Mouse (Mus musculus) embryonic facial prominence, embryonic 13.5 days (tissue): ENCODE measurements around the gene Cdk14. TPM values are rescaled to one million over a fixed set of nuclear protein-coding genes. Genes with fewer than 3 reads are reported as not detected.

ENCODE experiments used
- ATAC-seq: fragments of 200-750 bp; cut with Nextera tagmentation; 2 replicates; pipeline ENCODE4 v1.8.0; 2017; ENCODE audit warnings: low read depth; ENCODE audit not compliant: insufficient number of reproducible peaks, insufficient read depth, low FRiP score, low TSS enrichment
- H3K27ac ChIP-seq: fragments of 300-500 bp; sonication (generic); 2 replicates; pipeline ENCODE4 v1.5.1; 2015; ENCODE audit warnings: moderate library complexity, mild to moderate bottlenecking, inconsistent platforms
- H3K27me3 ChIP-seq: fragments of 300-500 bp; sonication (generic); 2 replicates; pipeline ENCODE4 v1.6.1; 2015; ENCODE audit warnings: mild to moderate bottlenecking, inconsistent platforms
- H3K36me3 ChIP-seq: fragments of 300-500 bp; sonication (generic); 2 replicates; pipeline ENCODE4 v1.6.1; 2015; ENCODE audit warnings: mild to moderate bottlenecking, inconsistent platforms
- H3K4me1 ChIP-seq: fragments of 300-500 bp; sonication (generic); 2 replicates; pipeline ENCODE4 v1.6.1; 2015; ENCODE audit warnings: inconsistent platforms
- H3K4me2 ChIP-seq: fragments of 300-500 bp; sonication (generic); 2 replicates; pipeline ENCODE4 v1.6.1; 2015; ENCODE audit warnings: moderate library complexity, mild to moderate bottlenecking, inconsistent platforms
- H3K4me3 ChIP-seq: fragments of 300-500 bp; sonication (generic); 2 replicates; pipeline ENCODE4 v1.5.1; 2015; ENCODE audit warnings: mild to moderate bottlenecking, inconsistent platforms
- H3K9ac ChIP-seq: fragments of 300-500 bp; sonication (generic); 2 replicates; pipeline ENCODE4 v1.6.1; 2015; ENCODE audit warnings: mild to moderate bottlenecking, inconsistent platforms
- H3K9me3 ChIP-seq: fragments of 300-500 bp; sonication (generic); 2 replicates; pipeline ENCODE4 v1.6.1; 2016; ENCODE audit warnings: inconsistent platforms
- WGBS: fragments of 180-500 bp; shearing (Covaris S2); methylation state at CpG from one replicate; pipeline ENCODE4 v1.1.7; 2015; ENCODE audit warnings: mixed read lengths; 5-methylcytosine and 5-hydroxymethylcytosine counted together
- polyA plus RNA-seq: library from polyadenylated mRNA; unstranded; fragments of >200 nt; fragmentation: Nextera tagmentation; extraction: Ambion mirVana; gene quantifications from 2 replicates; pipeline ENCODE4 v1.2.1, GENCODE M21; 2015

The Cdk14 gene
- polyA plus RNA-seq, 1 experiment from 2014 or later = 24.5 TPM

- Histone ChIP-seq H3K4me1 (peaks cover 27% of the 10 kb centered on the region), H3K9me3 (no peaks in the 10 kb centered on the region), H3K4me2 (no peak overlapping the region), H3K9ac (no peak overlapping the region), H3K36me3 (no peaks in the 10 kb centered on the region), H3K27me3 (no peaks in the 10 kb centered on the region), H3K27ac (no peak overlapping the region), H3K4me3 (no peak overlapping the region)
- no peak for ATAC-seq
- 33% methylated on average over 3 of the region's 3 CpGs for WGBS
These were observed 310.5 kb downstream of the Cdk14 start for GRCm38 (mm10) chr5:5109621-5110020.

DNA sequence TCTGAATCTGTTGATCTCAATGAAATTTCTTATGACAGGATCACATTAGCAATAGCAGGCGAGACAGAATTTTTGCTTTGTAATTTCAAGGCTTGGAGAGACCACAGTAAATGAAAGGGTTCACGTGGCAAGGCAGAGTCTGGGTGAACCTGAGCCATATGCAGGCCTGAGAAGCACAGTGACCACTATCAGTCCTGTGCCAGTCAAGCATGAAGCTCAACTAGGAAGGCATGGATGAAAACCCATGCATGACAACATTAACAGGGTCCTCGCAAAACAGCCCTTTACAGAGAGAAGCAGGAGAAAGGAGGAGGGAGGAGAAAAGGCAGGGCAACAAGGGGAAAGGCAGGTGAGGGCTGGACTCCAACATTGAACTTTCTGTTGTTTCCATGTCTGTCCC lies 311.1 kb downstream of the Cdk14 start:
- ATAC-seq = no peak
- H3K27me3 ChIP-seq = no peaks in the 10 kb centered on the region
- no peaks in the 10 kb centered on the region for H3K9me3 ChIP-seq
- H3K4me2 ChIP-seq = no peak overlapping the region
- H3K36me3 ChIP-seq = no peaks in the 10 kb centered on the region
- H3K4me3 ChIP-seq = no peak overlapping the region
- peaks cover 27% of the 10 kb centered on the region for H3K4me1 ChIP-seq
- no peak overlapping the region for H3K27ac ChIP-seq
- 72% methylated on average over 3 of the region's 3 CpGs for WGBS
- H3K9ac ChIP-seq = no peak overlapping the region

- Histone ChIP-seq H3K9me3 (no peaks in the 10 kb centered on the region), H3K27ac (no peak overlapping the region), H3K4me2 (no peak overlapping the region), H3K4me3 (no peak overlapping the region), H3K36me3 (no peaks in the 10 kb centered on the region), H3K9ac (no peak overlapping the region), H3K27me3 (no peaks in the 10 kb centered on the region), H3K4me1 (no peaks in the 10 kb centered on the region)
- 62% methylated on average over 3 of the region's 3 CpGs for WGBS
- ATAC-seq = no peak
These were observed 323.7 kb downstream of the Cdk14 start for GRCm38 (mm10) chr5:5096248-5096915.

DNA sequence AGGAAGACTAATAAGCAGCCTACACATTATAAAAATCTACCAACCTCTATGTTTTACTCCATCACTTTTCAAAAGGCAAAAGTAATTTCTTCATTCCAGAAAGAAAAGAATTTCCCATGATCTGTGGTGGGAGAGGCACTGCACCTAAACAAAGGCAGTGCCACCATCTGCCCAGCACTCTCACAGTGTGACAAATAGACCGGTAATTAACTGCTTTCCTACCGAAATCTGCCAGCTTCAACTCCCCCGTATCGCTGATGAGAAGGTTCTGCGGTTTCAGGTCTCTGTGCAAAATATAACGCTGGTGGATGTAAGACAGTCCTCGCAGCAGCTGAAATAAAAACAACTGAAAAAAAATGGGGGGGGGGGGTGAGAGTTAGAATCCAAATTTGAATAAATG lies 327.4 kb downstream of the Cdk14 start:
- Histone ChIP-seq H3K9me3 (no peaks in the 10 kb centered on the region), H3K4me1 (no peaks in the 10 kb centered on the region), H3K4me2 (no peak overlapping the region), H3K27ac (no peak overlapping the region), H3K27me3 (no peaks in the 10 kb centered on the region), H3K9ac (no peak overlapping the region), H3K36me3 (no peaks in the 10 kb centered on the region), H3K4me3 (no peak overlapping the region)
- no peak for ATAC-seq
- WGBS = 87% methylated on average over 7 of the region's 7 CpGs

DNA sequence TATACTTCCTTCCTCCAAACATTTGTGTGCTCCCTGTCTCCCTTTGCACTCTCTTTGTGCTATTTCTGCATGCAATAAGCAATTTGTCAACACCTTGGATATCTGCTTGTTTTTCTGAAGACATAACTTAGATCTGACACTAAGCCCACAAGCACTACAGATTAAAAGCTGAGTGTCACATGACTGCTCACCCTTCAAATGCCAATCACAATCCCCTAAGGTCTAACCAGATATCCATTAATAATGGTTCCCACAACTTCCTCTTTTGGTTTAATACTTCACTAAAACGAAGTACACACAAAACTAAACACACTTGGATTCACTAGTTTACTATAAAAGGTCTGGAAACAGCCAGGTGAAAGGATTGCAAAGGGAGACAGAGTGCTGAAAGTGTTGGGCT lies 348.6 kb downstream of the Cdk14 start:
- Histone ChIP-seq H3K4me2 (no peak overlapping the region), H3K4me1 (no peaks in the 10 kb centered on the region), H3K27me3 (no peaks in the 10 kb centered on the region), H3K9me3 (no peaks in the 10 kb centered on the region), H3K4me3 (no peak overlapping the region), H3K9ac (no peak overlapping the region), H3K27ac (no peak overlapping the region), H3K36me3 (peaks cover 7% of the 10 kb centered on the region)
- WGBS = 72% methylated on average over 1 of the region's 1 CpGs
- ATAC-seq = no peak

- no peaks in the 10 kb centered on the region for H3K27me3 ChIP-seq
- H3K4me2 ChIP-seq = no peak overlapping the region
These were observed 355.4 kb downstream of the Cdk14 start for GRCm38 (mm10) chr5:5064686-5065085.

DNA sequence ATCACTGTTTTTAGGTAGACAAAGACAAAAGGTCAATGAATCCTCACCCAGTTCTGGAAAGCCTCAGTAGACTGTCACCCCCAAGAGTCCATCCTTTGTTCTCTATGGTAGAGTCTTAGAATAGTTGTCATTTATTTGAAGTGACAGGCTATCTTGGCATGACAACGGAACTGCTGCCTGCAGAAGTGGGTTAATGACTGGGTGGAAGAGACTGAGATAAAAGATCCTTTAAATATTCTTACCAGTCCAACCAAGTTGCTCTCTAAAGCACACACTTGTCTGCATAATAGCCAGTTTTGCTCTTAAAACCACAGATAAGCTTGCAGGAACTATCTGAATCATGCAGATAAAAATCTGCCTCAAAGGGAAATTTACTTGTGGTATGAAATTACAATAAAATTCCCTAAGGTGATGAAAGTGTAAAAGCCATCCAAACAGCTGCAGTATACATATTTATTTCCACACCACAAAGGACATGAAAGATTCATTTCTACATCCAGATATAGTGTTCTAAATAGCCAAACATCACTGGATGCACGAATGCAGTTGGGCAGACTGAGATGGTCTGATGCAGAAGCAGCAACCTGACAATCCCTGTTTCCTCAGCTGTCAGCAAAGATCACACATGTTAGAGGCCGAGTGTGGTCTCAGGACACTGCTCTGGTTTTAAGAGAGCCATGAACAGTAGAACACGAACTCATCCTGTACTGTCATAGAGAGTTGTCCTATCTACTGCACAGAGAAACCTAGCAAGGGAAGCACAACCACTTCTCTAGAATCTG lies 363.8 kb downstream of the Cdk14 start:
- no peaks in the 10 kb centered on the region for H3K36me3 ChIP-seq
- no peak for ATAC-seq
- H3K27me3 ChIP-seq = no peaks in the 10 kb centered on the region
- no peak overlapping the region for H3K9ac ChIP-seq
- no peak overlapping the region for H3K27ac ChIP-seq
- H3K9me3 ChIP-seq = no peaks in the 10 kb centered on the region
- 60% methylated on average over 4 of the region's 4 CpGs for WGBS
- H3K4me2 ChIP-seq = no peak overlapping the region
- peaks cover 9% of the 10 kb centered on the region for H3K4me1 ChIP-seq
- no peak overlapping the region for H3K4me3 ChIP-seq

More at GRCm38 (mm10) chr5:5064686-5065085, 355.4 kb downstream of the Cdk14 start:
- no peak overlapping the region for H3K27ac ChIP-seq
- no peaks in the 10 kb centered on the region for H3K4me1 ChIP-seq
- 81% methylated on average over 3 of the region's 3 CpGs for WGBS
- no peak for ATAC-seq
- no peaks in the 10 kb centered on the region for H3K36me3 ChIP-seq
- no peak overlapping the region for H3K9ac ChIP-seq
- H3K4me3 ChIP-seq = no peak overlapping the region
- no peaks in the 10 kb centered on the region for H3K9me3 ChIP-seq

DNA sequence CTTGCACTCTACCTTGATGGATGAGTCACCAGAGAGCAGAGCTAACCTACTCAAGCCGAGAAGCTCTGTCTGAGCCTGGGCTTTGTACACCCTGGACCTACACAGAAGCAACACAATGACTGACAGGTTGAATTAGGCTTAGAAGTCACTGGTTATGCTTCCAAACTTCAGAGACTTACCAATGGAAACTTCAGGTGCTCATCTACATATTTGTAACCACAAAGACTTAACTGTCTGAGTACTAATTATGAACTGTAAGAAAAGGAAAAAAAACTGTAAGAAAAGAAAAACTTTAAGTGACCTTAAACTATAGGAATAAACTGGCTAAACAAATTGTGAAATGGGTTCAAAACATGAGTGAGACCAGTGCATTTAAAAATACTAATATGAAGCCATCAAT lies 364.6 kb downstream of the Cdk14 start:
- no peak for ATAC-seq
- H3K4me1 ChIP-seq = peaks cover 9% of the 10 kb centered on the region
- H3K4me2 ChIP-seq = no peak overlapping the region
- H3K9me3 ChIP-seq = no peaks in the 10 kb centered on the region
- no peaks in the 10 kb centered on the region for H3K36me3 ChIP-seq
- WGBS = 67% methylated on average over 1 of the region's 1 CpGs
- no peak overlapping the region for H3K4me3 ChIP-seq
- no peak overlapping the region for H3K27ac ChIP-seq
- no peaks in the 10 kb centered on the region for H3K27me3 ChIP-seq
- no peak overlapping the region for H3K9ac ChIP-seq

DNA sequence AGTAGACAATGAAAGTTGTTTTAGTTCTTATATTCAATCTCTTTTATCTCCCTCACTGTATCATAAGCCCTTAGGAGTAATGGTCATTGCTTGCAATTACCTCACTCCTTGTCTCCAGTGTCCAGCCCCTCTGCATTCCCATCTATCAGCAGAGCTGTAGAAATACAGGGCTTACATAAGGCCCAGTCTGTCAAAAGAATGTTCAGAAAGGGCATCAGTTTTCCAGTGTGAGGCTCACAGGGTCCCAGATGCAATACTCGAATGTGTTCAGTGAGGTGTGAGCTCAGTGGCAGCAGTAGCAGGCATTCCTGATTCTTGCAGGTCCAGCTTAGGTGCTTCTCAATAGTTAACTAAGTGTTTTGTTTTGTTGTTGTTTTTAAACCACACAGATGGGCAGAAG lies 365.8 kb downstream of the Cdk14 start:
- H3K27me3 ChIP-seq = no peaks in the 10 kb centered on the region
- H3K4me3 ChIP-seq = no peak overlapping the region
- 48% methylated on average over 1 of the region's 1 CpGs for WGBS
- no peaks in the 10 kb centered on the region for H3K9me3 ChIP-seq
- H3K9ac ChIP-seq = no peak overlapping the region
- H3K36me3 ChIP-seq = no peaks in the 10 kb centered on the region
- no peak overlapping the region for H3K4me2 ChIP-seq
- H3K4me1 ChIP-seq = peaks cover 9% of the 10 kb centered on the region
- H3K27ac ChIP-seq = no peak overlapping the region
- ATAC-seq = no peak

GRCm38 (mm10) chr5:5044326-5044725 lies 375.8 kb downstream of the Cdk14 start:
- H3K4me3 ChIP-seq = no peak overlapping the region
- no peak overlapping the region for H3K27ac ChIP-seq
- 0 out of 2 replicates have a peak, but pooled peaks cover 3% of the 10 kb centered on the region for H3K4me1 ChIP-seq
- ATAC-seq = no peak
- no peak overlapping the region for H3K9ac ChIP-seq
- H3K4me2 ChIP-seq = no peak overlapping the region
- no peaks in the 10 kb centered on the region for H3K27me3 ChIP-seq
- 78% methylated on average over 5 of the region's 5 CpGs for WGBS
- H3K9me3 ChIP-seq = 0 out of 2 replicates have a peak, but pooled peaks cover 4% of the 10 kb centered on the region
- no peaks in the 10 kb centered on the region for H3K36me3 ChIP-seq

DNA sequence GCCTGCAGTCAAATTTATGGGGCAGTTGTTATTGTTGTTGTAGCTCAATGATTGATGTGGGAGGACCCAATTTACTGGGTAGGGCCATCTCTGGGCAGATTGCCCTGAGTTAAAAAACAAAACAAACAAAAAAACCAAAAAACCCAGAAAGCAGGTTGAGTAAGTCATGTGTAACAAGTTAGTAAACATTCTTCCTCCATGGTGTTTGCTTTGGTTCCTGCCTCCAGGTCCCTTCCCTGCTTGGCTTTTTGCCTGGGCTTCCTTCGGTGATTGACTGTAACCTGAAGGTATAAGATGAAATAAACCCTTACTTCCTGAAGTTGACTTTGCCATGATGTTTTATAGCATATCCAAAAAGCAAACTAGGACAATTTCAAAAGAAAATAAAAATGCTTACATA lies 377.4 kb downstream of the Cdk14 start:
- Histone ChIP-seq H3K27me3 (no peaks in the 10 kb centered on the region), H3K9ac (no peak overlapping the region), H3K4me1 (0 out of 2 replicates have a peak, but pooled peaks cover 3% of the 10 kb centered on the region), H3K9me3 (0 out of 2 replicates have a peak, but pooled peaks cover 4% of the 10 kb centered on the region), H3K4me3 (no peak overlapping the region), H3K27ac (no peak overlapping the region), H3K4me2 (no peak overlapping the region), H3K36me3 (no peaks in the 10 kb centered on the region)
- no peak for ATAC-seq
- WGBS = 66% methylated on average over 1 of the region's 1 CpGs

GRCm38 (mm10) chr5:5041480-5041879 lies 378.6 kb downstream of the Cdk14 start:
- Histone ChIP-seq H3K27ac (no peak overlapping the region), H3K9ac (no peak overlapping the region), H3K27me3 (no peaks in the 10 kb centered on the region), H3K4me3 (no peak overlapping the region), H3K9me3 (0 out of 2 replicates have a peak, but pooled peaks cover 4% of the 10 kb centered on the region), H3K4me2 (no peak overlapping the region), H3K36me3 (no peaks in the 10 kb centered on the region), H3K4me1 (0 out of 2 replicates have a peak, but pooled peaks cover 3% of the 10 kb centered on the region)
- 67% methylated on average over 4 of the region's 4 CpGs for WGBS
- no peak for ATAC-seq
